ENCODE assay signal across 8 mouse cellular contexts in genomic region chr1:79671543-79672337, GRCm38 (mm10). TPM values are rescaled to one million over a fixed set of nuclear protein-coding genes. Genes with fewer than 3 reads are reported as not detected.
A peak's percentile ranks its signal among the peaks of the same experiment; 100 is the strongest.
DNase-seq lines count a peak whose midpoint lies in the region; ATAC-seq lines count a peak whose summit lies in the region.

Gene Ap1s3, minus strand, starts transcription at chr1:79671972.

- H3K36me3 ChIP-seq in heart, embryonic 14.5 days (ENCODE audit: control insufficient read depth, insufficient read depth, low read length): no peaks in the 10 kb centered on the region
- H3K36me3 ChIP-seq in neural tube, embryonic 13.5 days: no peaks in the 10 kb centered on the region

- peaks cover 25% of the 10 kb centered on the region for H3K27me3 ChIP-seq in heart, embryonic 14.5 days (ENCODE audit: control insufficient read depth, insufficient read depth, low read length)
- peaks cover 45% of the 10 kb centered on the region for H3K27me3 ChIP-seq in neural tube, embryonic 13.5 days

- no peaks in the 10 kb centered on the region for H3K9me3 ChIP-seq in heart, embryonic 14.5 days (ENCODE audit: control insufficient read depth, low read length)
- no peaks in the 10 kb centered on the region for H3K9me3 ChIP-seq in neural tube, embryonic 13.5 days

- ATAC-seq in heart, embryonic 14.5 days (ENCODE audit: insufficient number of reproducible peaks, insufficient read depth, low FRiP score, low read depth): peak; percentile 60
- peak; percentile 89 for ATAC-seq in neural tube, embryonic 13.5 days (ENCODE audit: low read depth)

- no peak within 1 kb of the TSS for H3K27ac ChIP-seq in heart, embryonic 14.5 days (replicated peaks in 1 of 2; ENCODE audit: control insufficient read depth in 1 of 2, insufficient read depth in 1 of 2, low read depth in 2 of 2, low read length in 2 of 2)
- no peak within 1 kb of the TSS for H3K27ac ChIP-seq in neural tube, embryonic 13.5 days (replicated peaks)

- H3K4me1 ChIP-seq in heart, embryonic 14.5 days (ENCODE audit: control insufficient read depth in 2 of 2, insufficient read depth in 2 of 2, low read length in 2 of 2): peaks cover 3 to 10% of the 10 kb centered on the region in 2 experiments
- peaks cover 17% of the 10 kb centered on the region for H3K4me1 ChIP-seq in neural tube, embryonic 13.5 days (replicated peaks)

- peak within 1 kb of the TSS; percentile 96 for H3K4me2 ChIP-seq in heart, embryonic 14.5 days (ENCODE audit: low read length)
- H3K4me2 ChIP-seq in neural tube, embryonic 13.5 days: peak within 1 kb of the TSS; percentile 92

- peak; percentile 42 for DNase-seq in 3T3-L1 (ENCODE audit: low read depth, low spot score)
- peak; percentile 33 to 67 for DNase-seq in adrenal gland, adult (ENCODE audit: inconsistent age in 2 of 2, low spot score in 1 of 2)
- peak; percentile 73 for DNase-seq in embryo, embryonic 10.5 days (ENCODE audit: low spot score)
- DNase-seq in kidney, postnatal 10 days: peak; percentile 83
- DNase-seq in lung, adult 18-20 months: peak; percentile 82 to 85
- peak; percentile 28 for DNase-seq in telencephalon, adult 2 months (ENCODE audit: low read depth, low spot score)

- H3K9ac ChIP-seq in heart, embryonic 14.5 days (ENCODE audit: low read length): peak within 1 kb of the TSS; percentile 74
- peak within 1 kb of the TSS; percentile 64 for H3K9ac ChIP-seq in neural tube, embryonic 13.5 days

- H3K4me3 ChIP-seq in heart, embryonic 14.5 days (ENCODE audit: control insufficient read depth in 1 of 2, insufficient read depth in 1 of 2, low read depth in 1 of 2, low read length in 2 of 2): peak within 1 kb of the TSS; percentile 51 to 66
- H3K4me3 ChIP-seq in neural tube, embryonic 13.5 days: peak within 1 kb of the TSS; percentile 55

- WGBS in heart, embryonic 14.5 days: under 1% methylated on average over 50 of the region's 51 CpGs
- WGBS in neural tube, embryonic 13.5 days: under 1% methylated on average over 51 of the region's 51 CpGs

RNA-seq across cellular contexts. Expression of gene Ap1s3, which starts in this region (rescaled TPM):
- 0.70 and 0.74 TPM in 2 replicates for polyA plus RNA-seq in heart, embryonic 14.5 days (2014; fragmentation: Nextera tagmentation; extraction: Ambion mirVana)
- polyA plus RNA-seq in neural tube, embryonic 13.5 days (2015; fragmentation: Nextera tagmentation; extraction: Ambion mirVana): not detected in 2 replicates

Comparison
In these comparisons a context has a peak if more than half of its experiments do, and no peak if none do; other contexts are left out.
1. Peak in ATAC-seq, H3K4me3 ChIP-seq, H3K9ac ChIP-seq and H3K4me2 ChIP-seq in heart, embryonic 14.5 days; RNA of the gene not detected or under 1 TPM.
2. Peak in ATAC-seq, H3K4me3 ChIP-seq, H3K9ac ChIP-seq and H3K4me2 ChIP-seq in neural tube, embryonic 13.5 days; RNA of the gene not detected or under 1 TPM.
3. DNase-seq: peak in every context shown above with its lines; median percentile 84 in lung, adult 18-20 months; 83 in kidney, postnatal 10 days; 73 in embryo, embryonic 10.5 days; 50 in adrenal gland, adult; 42 in 3T3-L1; 28 in telencephalon, adult 2 months.